Mouse (Mus musculus): ENCODE data around the gene Igfbp6.
A peak's percentile ranks its signal among the peaks of the same experiment; 100 is the strongest.

Gene Igfbp6

DNA sequence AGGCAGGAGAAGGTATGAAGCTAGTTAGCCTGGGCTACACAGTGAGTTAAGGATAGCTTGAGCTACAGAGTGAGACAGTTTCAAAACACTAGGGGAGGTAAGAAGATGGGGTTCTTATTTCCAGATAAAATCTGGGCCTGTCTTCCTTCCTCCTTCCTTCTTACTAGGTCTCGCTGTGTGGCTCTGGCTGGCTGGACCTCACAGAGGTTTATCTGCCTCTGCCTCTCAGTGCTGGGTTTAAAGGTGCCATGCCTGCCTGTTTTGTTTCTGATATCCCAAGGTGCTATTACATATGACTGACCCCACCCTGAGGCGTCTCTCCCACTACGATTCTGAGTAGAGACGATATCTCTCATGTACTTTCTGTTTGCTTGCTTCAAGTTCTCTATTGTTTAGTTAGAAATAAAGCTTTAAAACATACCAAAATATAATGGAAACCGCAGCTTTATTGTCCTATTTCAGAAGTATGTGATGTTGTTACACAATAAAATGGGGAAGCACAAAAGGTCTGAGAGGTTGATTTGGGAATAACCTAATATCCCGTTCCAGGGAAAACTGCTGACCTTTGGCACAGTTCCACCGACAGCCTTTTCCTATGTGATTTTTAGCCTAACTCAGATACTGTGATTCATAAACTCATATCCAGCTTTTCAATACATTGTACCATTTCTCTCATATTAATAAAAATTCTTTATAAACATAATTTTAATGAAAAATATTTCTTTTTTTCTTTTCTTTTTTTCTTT is 32.6 kb downstream of the Igfbp6 start:
- DNase-seq = peak in 1 of 2 experiments; percentile 67

DNA sequence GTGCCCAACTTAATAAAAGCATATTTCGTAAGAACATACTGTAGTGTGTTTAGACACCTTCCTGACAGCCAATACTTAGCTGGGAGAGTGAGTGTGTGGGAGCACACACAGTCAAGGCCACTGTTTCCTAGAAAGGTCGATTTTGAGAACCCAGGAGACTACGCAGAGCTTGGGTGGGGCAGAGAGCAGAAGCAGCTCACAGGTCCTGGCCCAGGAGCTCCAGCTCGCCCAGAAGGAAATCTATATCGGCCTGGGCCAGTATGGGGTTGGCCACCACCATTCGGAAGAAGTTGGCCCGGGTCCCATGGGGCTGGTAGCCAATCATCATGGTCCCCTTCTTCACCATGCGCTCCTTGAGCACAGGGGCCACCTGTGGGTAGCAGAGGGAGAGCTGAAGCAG is 33.3 kb downstream of the Igfbp6 start:
- DNase-seq = no peak

DNA sequence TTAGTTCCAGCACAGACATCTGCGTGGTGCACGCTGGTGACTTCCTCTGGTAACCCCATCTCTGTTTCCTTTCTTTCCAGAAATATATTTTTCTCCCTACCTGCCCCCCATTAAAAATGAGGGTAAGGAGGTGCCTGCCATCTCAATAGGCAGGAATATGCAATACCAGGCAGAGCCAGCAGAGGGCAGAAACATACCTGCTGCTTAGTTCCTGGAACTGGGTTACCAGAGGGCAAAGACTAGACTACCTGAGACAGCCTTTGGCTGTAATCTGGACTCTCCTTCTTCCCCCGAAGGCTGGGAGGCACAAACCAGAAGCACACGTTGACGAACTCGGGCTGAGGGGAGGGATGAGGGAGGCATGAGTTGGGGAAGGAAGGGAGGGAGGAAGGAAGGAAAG is 34.1 kb downstream of the Igfbp6 start:
- peak; percentile 86 to 94 for DNase-seq

DNA sequence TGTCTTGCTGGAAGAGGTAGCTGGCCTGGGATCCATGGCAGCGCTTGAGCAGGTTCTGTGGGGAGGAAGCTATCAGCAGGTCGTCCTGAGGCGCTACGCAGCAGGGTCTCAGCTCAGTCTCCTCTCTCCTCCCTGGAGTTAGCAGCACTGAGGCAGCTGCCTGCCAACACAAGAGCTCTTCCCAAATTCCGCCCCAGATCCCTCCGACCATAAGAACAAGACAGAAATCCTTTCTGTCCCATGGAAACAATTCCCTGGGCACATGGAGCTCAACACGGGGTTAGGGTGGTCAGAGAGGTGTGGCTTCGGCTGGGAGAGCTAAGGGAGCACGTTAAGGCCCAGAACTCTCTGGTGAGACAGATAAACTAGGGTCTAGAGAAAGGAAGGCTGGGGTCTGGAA is 34.9 kb downstream of the Igfbp6 start:
- DNase-seq = no peak

DNA sequence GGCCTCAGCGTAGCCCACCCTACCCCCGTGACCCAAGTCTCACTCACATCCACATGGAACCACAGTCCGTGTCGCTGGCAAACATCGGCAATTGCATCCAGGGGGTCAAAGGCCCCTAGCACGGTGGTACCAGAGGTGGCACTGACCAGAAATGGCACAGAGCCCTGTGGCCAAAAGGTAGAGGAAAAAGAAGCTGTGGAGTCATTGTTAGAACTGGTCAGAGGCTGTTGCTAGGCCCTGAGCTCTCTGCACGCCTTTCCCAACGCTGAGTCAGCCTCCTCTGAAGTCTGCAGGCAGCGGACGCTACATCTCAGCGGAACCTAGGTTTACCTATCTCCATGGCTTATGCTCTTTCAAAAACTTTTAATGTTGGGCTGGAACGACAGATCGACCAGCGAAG is 35.8 kb downstream of the Igfbp6 start:
- peak in 1 of 2 experiments; percentile 69 for DNase-seq

DNA sequence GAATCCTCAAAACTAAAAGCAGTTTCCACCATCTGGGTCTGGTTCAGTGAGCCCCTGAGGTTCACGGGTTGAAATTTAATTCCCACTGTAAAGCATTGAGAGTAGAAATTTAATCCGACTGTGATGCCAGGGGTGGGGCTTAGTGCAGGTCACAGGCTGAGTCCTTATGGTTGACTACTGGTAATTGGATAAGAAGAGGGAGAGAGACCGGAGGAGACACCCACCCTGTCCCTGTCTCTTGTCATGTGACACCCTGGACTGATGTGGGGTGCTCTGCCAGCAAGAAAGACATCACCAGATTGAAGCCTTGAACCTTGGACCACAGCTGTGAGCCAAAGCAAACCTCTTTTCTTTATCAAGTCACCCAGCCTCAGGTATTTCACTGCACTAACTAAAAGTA is 38.9 kb downstream of the Igfbp6 start:
- peak; percentile 77 to 91 for DNase-seq

DNA sequence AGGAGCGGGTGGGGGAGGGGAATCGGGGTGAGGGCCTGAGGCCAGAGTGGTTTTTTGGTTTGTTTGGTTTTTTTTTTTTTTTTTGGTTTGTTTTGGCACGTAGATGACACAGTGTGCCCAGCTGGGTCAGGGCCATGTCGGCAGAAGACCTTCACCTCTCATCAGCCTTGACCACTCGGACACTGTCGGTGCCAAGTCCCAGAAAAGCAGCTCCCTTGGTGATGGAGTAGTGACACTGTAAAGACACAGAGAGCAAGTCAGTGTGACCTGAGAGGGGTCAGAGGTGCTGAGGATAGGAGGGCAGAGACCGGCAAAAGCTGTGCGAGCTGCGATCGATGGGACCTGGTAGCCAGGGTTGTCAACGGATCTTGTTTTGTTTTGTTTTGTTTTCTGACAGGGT is 42.1 kb downstream of the Igfbp6 start:
- peak in 1 of 2 experiments; percentile 67 for DNase-seq

DNA sequence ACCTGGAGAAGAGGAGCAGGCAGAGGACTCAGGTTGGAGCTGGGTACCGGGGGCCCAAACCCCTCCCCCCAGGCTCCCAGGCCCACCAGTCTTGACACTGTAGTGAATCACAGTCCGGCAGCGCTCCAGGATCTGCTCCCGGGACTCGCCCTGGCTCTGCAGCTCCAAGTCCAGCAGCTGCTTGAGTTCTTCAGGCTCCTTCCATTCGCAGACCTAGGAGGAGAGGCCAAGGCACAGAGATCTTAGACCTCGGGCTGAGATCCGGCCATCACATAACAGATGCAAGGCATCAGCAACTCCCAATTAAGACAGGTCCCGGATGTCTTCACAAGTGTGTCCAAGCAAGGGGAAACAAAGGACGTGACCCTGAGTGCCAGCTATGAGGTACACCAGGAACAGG is 43.9 kb downstream of the Igfbp6 start:
- DNase-seq = peak in 1 of 2 experiments; percentile 69

DNA sequence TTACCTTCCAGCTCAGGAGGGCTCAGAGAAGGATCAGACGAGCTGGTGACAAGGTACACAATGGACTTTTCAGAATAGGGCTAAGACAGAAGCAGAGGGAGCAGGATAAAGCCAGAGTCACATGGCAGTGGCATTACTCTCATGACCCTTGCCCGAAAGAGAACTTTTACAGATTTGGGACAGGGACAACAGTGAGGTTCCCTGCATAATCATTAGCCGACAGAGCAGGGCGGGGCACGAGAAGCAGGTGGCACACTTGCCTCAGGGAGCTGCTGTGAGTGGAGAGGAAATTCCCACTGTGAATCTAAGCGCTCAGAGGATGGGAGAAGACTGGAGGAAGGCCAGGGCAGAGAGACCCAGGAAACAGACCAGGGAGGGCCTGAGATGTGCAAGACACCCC is 44.7 kb downstream of the Igfbp6 start:
- peak; percentile 70 to 83 for DNase-seq

DNA sequence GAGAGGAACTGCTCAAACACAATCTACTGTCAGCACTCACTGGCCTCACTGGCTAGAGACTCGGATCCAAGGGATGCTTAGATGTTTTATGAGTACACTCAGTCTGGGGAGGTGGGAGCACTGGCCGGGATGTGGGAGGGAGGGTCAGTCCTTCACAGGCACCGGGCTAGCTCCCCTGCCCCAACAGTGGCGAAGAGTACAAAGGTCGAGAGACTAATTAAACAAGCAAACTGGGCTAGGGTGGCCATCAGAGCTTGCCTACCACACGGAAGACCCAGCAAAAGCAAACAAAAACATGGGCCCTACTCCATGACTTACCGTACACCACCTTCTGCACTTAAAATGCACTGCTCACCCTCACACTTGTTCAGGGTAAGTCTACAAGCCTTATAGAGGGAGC is 47.5 kb downstream of the Igfbp6 start:
- DNase-seq = no peak

DNA sequence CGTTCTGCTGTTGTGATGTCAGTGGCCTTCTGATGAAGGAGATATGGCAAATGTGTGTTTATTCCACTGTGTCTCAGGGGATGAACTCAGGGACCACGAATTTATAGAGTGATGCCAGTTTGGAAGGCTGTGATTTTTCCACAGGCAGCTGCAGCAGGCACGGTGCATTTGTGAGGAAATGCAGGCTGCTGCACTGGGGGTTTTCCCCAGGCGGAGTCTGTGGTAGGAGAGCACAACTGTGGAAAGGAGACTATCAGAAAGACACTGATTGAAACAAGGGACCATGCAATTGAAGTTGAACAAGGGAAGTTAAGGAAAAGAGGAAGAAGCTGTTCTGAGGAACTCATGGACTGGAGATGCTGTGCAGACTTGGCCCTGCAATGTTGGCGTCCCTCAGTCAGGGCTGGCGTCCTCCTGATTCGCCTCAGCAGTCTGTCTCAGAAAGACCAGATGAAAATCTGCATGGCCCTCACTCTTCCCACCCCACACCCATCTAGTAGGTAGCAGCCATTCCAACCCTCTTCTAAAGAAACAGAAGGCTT is 48.2 kb downstream of the Igfbp6 start:
- no peak for DNase-seq

DNA sequence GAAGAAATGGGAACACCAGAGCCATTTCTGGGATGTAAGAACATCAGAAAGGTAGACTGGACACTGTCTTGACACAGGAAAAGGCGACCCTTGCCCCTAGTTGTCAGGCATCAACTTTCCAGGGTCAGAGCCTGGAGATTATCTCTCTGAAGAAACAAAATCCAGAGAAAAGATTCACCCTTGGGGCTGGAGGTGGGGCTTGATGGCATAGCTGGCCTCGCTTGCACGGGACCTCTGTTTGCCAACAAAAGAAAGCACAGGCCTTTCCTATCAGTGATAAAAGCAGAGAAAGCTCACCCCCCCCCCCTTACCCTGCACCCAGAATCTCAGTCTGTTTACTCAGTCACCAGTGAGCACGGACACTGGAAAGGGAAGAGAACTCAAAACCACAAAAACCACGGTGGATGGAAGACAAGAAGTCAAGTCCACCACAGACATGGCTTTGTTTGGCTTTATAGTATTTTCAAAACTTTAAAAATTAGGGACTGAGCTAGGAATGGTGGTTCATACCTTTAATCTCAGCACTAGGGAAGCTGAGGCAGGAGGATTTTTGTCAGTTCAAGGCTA is 48.7 kb downstream of the Igfbp6 start:
- DNase-seq = no peak

DNA sequence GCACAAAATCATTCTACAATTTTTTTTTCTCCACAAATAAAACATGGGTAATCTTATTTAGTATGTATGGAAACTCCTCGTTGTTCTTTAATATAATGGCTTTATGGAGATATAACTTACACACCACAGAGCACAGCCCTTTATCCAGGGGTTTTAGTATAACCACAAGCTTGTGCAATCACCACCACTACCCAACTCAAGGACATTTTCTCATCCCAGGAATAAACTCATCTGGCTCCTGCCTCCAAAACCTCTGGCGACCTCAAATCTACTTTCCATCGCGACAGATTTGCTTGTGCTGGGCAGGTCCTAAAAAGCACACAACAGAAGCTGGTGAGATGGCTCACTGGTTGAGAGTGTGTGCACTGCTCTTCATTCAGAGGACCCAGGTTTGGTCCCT is 49.5 kb downstream of the Igfbp6 start:
- DNase-seq = no peak

DNA sequence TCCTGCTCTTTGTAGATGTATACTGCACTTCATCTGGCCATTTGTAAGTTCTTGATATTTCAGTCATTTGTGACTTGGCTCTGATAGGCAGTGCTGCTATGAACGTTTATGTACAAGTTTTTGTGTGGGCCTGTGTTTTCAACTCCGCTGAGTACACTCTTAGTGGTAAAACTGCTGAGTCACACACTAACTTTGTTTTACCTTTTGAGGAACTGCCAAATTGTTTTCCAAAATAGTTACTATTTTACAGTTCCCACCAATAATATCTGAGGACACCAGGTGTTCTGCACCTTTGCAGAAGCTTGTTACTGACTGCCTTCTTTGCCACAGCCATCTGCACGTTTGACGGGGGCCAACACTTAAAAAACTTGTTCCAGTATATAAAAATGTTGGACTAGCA is 50.3 kb downstream of the Igfbp6 start:
- DNase-seq = no peak

DNA sequence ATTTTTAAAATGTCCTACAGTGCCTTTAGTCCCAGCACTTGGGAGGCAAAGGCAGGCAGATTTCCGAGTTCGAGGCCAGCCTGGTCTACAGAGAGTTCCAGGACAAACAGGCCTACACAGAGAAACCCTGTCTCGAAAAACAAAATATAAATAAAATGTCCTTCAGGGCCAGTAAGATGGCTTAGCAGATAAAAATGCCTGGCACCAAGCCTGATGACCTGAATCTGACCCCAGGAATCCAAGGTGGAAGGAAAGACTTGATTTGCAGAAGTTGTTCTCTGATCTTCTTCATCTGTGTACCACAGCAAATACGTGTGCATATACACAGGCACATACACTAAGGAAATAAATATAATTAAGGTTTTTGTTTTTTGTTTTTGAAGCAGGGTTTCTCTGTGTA is 51.2 kb downstream of the Igfbp6 start:
- DNase-seq = peak in 1 of 2 experiments; percentile 53

DNA sequence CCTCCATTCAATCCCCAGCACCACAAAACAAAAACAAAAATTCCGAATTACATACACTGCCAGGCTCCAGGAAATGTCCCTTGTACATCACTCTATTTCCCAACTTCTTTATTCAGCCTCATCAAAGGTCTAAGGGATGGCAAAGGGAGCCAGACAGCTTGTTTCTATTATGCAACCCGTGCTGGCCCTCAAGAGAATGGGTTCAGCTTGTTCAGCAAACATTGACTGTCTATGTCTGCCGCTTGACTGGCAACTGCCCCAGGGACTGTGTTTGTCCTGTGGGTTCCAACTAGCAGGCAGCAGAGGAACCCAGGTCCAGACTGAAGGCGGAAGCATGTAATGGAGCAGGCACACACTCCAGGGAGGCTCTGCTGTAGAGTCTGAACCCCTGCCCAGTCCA is 54.7 kb downstream of the Igfbp6 start:
- DNase-seq = no peak

Measured in kidney, postnatal 25 days (tissue).